Mouse (Mus musculus) fat pad, adult 2 months (tissue): Measurements from ENCODE around the gene Arhgap17.

Source experiments
- DNase-seq: peaks from one replicate; pipeline ENCODE4 v3.0.0-alpha.2; 2011; ENCODE audit warnings: low read depth, low spot score; ENCODE audit errors: extremely low read depth

Gene Arhgap17

DNA sequence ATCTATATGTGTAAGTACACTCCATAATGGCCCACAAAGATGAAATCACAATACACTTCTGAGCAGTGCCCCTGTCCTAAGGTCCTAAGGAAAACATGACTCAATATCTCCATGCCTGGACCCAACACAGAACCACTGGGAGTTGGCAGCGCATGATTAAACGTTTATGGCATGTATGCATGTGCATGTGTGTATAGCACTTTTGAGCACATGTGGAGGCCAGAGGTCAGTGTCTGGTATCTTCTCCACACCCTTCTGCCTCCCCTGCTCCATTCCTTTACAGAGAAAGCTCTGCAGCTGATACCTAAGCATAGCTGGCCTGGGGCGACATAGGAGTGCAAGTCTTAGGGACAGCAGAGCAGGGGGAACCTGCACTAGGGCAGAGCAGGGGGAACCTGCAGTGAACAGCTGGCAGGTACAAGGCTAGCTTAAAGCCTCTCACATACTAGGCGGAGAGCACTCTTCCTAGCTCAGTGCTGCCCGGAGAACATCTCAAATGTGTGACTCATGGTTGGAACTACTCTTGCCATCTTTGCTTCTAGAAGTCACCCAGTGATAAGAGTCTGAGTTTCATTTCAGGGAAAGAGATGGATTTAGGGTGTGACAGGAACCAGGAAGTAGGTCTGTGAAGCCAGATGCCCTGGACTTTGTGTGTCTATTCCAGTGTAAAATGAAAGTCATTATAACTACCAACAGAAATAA, 25.5 kb downstream of the Arhgap17 start:
- DNase-seq: no peak

DNA sequence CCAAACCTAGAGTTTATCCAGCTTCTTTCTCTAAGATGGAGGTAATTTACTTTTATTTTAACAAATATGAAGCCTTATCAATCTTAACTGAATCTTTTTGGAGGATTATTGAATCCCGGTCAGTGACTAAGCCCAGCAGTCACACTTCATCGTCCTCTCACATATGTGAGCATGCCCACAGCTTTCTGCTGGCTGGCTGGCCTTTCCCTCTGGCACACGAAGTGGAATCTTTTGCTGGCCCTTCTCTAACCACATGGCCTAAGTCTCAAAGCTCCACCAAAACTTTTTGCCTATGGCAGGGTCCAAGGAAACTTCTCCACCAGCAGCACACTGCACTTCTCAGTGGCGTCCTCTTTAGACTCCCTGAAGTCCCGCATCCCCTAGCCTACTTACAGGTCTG, 27.8 kb downstream of the Arhgap17 start:
- no peak for DNase-seq

DNA sequence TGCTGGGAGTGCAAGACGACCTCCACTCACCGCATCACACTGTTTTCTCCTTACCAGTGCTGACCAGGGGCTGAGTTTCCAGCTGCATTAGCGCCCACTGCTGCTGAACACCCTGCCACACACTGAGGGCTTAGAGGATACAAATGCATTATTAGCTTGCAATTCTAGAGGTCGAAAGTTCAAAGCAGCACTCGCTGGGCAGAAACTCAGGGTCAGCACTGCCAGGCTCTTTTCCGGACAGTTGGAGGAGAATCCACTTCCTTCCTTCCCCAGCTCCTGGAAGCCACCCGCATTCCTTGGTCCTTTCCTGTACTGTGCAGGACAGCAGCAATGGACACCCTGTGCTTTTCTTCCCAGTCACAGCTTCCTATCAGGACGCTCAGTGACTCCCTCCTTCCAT, 31.4 kb downstream of the Arhgap17 start:
- DNase-seq: no peak

DNA sequence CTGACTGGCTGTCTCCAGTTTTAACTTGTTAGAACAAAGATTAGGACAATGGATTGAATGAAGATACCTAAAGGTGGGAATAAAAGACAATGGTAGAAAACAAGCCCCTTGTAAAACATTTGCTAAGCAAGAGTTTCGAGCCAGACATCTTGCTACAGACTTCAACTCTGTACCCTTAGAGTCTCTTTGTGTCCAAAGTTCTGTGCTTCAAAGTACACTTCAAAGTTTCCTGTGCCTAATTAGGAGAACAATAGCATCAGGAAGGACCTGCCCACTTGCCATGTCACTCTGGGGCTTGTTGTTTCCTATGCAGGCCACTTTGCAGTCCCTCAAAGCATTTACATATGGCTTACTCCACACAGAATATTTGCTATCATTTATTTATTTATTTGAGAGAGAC, 33.4 kb downstream of the Arhgap17 start:
- no peak for DNase-seq

DNA sequence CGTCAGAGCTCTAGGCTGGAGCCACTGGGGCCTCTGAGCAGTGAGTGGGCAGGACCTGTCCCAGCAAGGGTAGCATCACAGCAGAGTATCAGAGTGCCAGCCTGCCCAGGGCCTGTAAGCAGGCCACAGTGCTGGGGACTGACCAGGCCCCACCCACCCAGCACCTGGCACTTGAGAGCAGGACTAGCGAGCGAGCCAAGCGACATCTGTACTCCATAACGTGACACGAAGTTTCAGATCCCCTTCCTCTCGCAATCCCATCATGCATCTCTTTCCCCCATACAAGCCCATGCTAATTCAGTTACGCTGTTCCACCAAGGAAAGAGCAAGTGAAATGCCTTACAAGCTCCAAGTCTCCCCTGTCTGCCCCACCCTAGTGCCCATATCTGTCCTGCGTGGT, 39.2 kb downstream of the Arhgap17 start:
- DNase-seq: no peak

DNA sequence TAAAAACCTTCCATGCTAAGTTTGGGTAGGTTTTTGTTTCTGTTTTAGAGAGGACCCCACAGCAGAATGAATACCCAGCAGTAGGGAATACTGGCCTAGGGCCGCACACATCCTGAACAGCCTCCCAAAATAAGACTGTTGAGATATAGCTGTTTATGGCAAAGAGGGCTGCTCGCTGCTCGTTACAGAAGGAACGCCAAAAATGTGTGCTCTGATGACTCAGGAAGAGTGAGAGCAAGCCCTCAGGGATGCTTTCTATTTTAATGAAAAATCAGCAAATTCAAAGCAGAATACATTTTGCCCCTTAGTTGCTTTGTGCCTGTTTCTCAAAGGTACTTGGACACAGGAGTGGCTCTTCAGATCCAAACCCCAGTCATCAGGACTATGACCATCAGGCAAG, 41.8 kb downstream of the Arhgap17 start:
- no peak for DNase-seq

DNA sequence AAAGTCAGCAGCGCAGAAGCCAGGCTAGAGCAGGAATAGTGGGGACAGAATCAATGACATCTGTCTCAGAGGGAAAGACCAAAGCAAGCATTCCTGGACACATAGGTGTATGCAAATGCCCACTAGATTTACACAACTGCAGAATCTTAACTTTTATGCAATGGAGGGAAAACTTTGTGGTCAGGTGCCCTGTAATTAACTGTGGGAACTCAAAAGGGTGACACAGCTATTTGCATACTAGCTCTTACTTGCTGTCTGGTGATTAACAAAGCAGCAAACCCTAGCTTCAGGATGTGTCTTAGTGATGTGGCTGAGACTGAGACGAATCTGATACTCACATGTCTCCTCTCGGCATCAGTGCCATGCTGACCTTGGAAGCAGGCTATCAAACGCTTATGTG, 42.8 kb downstream of the Arhgap17 start:
- DNase-seq: no peak

DNA sequence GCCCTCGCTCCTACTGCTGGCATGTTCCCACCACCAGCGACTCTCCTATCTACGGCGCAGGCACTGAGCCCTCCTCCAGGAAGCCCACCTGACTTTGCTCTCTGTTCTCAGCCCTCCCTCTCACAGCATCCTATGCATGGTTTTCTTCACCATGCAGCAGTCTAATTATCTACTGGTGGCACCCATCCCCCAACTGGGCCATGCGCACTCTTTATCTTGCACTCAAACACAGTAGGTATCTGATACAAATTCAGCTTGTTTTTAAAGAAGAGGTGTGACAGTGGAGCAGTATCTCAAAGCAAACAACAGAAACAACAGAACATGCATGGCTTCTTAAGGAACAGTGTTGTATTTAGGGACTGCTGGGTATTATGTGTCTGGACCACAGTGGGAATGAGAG, 43.7 kb downstream of the Arhgap17 start:
- no peak for DNase-seq

DNA sequence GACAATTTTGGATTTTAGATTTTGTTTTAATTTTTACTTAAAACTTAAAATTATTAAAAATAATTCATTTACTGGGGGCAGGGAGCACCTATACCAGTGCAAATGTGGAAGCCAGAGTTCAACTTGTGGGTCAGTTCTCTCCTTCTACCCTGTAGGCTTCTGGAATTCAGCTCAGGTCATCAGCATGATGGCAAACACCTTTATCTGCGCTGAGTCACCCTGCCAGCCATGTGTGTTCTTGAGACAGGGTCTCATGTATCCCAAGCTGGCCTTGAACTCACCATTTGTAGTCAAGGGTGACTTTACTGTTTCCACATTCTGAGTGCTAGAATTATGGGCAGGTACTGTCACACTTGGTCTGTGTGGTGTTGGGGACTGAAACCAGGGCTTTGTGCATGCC, 45.6 kb downstream of the Arhgap17 start:
- no peak for DNase-seq

DNA sequence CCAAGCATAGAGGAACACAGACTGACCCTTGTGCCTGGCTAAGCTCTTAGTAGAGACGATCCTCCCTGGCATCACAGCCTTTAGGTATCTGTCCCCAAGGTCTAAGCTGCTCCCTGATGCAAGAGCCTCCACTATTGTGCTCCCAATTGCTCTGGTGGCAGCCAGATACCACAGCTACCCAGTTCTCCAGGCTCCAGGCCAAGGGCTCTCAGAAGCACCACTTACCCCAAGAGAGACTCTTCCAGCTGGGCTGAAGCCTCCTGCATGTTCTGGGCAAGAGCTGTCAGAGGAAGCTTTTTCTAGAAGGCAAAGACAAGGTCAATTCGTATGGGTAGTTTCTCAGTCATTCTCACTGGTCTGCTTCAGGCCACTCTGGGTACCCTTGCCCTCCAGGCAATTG, 46.3 kb downstream of the Arhgap17 start:
- DNase-seq: no peak

DNA sequence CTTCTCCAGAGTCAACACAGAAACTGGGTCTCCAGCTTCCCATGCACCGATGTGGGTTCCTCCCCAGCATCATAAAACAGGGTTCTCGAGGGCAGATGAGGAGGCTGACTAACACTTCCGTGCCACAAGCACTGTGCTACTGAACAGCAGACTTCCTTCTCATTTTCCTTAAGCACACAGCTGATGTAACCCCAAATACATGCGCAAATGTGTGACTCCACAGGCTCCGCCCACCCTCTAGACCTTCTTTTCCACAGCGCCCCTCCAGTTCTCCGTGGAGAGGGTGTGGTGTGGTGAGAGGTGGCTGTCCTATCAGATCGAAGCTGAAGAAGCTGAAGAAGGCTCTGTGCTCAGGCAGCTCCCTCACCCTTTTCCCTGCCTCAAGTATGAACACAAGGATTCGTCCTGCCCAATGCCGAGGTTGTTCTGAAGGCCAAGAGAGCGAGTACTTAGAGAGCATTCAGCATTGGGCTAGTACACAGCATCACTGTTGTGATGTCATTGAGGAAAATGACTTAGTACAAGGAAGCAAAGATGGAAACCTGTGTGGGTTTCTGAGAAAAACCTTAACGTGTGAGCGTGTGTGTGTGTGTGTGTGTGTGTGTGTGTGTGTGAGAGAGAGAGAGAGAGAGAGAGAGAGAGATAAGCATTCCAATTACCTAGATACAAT, 47.1 kb downstream of the Arhgap17 start:
- no peak for DNase-seq

DNA sequence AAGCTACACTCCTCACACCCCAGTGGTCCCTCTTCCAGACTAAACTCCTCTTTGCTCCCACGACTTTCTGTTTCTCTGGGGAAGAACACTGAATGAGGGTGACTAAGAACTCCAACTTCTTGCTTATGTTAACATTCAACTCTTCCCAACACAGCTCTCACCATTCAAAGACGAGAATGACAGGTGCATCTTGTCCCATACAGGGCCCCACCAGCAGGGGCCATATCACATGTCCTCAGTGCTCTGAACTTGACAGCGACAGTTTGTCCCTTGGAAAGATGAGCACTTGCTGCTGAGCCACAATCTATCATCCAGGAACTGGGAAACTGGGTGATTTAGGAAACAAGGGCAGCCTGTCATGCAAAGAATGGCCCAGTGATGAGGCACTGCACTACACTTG, 57.0 kb downstream of the Arhgap17 start:
- no peak for DNase-seq

DNA sequence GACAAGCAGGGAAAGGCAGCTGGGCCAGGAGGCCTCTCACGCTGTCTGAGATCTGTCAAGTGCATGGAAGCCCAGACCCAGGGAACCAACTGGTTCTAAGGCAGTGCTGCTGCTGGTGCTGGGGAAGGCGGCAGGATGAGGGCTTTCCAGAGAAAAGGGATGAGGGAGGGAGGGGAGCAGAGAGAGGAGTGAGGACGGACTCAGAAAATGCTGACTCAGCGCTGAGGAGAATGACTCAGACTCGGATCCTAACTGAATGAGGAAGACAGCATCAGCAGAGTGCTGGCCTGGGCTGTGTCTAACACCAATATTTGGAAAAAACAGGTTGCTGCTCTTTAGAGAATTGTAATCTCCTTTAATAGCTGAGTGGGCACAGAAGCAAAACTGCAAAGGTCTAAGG, 57.9 kb downstream of the Arhgap17 start:
- no peak for DNase-seq

DNA sequence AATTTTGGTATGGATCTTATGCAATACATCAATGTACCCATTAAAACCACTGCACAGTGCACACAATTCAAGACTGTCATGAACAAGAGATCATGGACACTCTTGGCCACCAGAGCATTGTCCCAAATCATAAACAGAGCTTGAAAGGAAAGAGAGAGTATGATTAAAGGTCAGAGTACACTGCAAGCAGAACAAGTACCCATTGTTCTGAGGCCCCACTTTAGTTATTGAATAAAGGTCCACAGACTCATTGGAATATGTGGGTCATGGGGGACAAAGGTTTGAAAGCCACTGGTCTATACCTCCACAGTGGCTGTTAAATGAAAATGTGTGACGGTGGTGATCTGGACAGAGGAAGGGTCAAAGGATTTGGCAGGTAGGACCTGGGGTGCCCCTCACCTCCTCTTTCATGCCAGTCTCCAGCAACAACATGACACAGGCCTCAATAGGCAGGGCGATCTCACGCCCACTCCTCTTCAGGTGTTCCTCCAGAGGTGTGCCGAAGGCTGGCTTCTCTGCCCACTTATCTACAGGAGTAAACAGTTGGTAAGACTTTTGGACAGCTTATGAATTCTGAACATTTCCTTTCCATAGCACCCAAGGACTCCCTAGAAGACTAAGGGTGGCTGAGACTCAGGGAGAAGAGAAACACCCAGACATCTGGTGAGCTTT, 61.7 kb downstream of the Arhgap17 start:
- no peak for DNase-seq

DNA sequence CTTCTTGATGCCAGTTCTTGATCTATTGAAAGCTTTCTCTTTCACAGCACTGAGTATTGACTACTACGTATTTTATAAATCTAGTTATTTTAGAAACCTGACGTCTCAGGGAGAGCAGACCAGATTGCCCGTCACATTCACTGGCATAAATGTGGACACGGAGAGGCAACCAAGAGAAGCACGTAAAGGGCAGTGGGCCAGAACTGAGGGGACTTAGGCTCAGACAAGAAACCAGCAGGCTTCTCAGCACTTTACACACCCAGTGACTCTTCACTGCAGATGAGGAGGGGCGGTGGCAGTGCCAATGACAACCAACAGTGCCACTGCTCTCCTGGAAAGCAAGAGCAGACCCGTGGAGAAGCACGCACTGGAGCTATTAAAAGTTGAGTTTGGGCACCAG, 62.5 kb downstream of the Arhgap17 start:
- no peak for DNase-seq

DNA sequence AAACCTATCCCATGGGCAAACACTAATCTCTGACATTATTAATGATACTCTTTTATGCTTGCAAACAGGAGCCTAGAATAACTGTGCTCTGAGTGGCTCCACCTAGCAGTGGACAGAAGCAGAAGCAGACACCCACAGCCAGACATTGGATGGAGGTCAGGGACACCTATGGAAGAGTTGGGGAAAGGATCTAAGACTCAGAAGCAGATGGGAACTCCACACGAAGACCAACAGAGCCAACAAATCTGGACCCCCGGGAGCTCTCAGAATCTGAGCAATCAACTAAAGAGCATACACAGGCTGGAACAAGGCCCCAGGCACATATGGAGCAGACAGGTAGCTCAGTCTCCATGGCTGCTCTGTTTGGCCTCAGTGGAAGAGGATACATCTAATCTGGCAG, 64.3 kb downstream of the Arhgap17 start:
- no peak for DNase-seq

DNA sequence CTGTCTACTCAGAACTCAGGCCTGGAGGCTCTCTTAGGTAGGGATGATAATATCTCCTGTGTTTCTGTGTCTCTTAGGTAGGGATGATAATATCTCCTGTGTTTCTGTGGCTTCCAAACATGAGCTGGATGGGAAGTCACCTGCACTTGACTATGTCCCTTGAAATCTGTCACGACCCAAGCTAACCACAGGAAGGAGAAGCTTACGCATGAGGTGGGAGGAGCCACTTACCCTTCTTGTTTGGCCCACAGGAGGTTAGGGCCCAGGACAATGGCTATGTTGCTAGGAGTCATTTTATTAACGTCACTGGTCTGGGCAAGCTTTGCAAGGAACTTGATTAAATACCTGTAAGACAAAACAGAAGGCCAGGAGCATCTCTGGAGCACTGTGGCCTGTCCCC, 69.5 kb downstream of the Arhgap17 start:
- DNase-seq: no peak

DNA sequence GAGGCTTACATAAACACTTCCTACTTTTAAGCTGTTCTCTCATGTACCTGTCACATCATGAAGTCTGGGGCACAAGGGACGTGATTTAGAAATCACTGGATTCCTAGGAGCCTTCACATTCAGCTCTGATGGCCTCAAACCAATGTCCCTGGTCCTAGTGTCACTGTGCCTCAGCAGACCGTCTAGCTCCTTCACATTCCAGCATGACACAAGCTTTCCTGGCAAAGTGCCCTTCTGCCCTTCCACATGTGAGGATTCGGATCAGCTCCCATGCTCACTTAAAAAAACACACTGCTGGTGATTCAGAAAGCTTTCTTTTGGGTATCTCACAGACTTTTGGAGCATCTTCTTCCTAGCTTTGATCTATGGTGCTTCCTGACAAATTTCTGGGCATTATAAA, 71.5 kb downstream of the Arhgap17 start:
- DNase-seq: no peak

DNA sequence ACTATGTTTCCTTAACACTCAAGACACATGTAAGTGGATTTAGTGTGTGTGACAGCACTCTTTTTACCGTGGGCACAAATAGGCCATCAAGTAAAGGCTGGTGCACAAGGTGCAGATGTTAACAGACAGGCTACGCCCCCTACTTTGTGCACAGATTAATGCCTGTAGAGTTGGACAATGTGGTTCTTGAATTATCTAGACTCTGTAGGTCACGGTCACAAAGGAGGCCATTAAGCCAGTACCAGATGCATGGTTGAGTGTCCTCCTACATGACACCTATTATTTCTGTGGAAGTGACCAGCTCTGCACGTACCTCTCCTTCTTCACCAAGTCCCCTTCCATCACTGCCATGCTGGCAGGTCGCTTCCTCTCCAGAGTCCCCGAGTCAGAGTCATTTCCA, 73.6 kb downstream of the Arhgap17 start:
- DNase-seq: no peak

DNA sequence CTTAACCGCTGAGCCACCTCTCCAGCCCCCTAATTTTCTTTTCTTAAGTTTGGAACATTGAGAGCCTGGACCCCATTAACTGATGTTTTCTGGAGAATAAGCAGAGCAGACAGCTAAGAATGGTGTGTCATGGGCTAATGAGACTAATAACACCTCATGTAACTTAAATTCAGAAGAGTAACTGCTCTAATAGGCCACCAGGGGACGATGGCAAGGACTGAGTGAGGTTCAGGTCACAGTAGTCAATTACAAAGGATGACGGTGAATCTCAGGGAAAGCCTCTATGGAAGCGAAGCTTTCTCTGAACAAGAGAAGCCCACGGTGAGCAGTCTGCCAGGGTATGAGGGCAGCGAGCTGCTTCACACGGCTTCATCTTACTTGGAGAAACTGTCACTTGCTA, 74.3 kb downstream of the Arhgap17 start:
- DNase-seq: no peak

DNA sequence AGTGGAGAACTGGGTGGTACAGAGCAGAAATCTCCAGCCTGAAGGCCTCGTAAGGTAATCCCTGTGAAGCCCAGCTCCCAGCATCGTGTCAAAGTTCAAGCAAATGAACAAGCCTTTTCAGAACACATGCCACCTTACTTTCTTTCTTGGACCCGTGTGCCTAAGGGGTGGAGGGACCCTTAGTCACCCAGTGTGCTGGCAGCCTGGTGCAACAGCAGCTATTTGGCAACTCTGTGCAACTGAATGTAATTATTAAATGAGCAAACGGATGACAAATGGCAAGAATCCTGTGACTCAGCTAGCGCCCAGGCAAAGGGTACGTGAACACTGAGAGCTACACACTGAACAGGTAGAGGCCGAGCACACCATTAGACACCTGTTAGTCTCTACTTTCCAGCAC, 75.8 kb downstream of the Arhgap17 start:
- DNase-seq: no peak

DNA sequence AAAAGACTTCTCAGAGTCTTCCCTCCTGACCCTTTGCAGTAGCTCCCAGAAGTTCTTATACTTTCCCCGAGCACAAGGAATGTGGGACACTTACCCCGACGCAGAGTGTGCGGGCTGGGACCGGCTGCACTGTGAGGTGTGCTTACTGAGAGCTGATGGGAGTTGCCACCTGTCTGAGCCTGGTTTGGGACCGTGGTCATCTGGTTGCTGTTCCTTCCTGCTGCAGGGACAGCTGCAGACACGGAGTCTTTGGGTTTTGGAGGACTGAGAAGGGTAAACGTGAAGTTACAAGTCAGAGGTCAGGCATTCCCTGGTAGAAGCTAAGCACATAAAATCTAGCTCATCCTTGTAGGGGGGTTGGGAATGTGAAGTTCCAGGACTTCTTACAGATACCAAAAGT, 77.8 kb downstream of the Arhgap17 start:
- no peak for DNase-seq
